Mouse (Mus musculus) induced T-regulatory cell, adult 2 months (primary cell): Measurements from ENCODE around the gene Ceacam19.

Experiments
- DNase-seq: peaks from one replicate; pipeline ENCODE4 v3.0.0-alpha.2; 2012; ENCODE audit warnings: low read depth

The Ceacam19 gene

DNA sequence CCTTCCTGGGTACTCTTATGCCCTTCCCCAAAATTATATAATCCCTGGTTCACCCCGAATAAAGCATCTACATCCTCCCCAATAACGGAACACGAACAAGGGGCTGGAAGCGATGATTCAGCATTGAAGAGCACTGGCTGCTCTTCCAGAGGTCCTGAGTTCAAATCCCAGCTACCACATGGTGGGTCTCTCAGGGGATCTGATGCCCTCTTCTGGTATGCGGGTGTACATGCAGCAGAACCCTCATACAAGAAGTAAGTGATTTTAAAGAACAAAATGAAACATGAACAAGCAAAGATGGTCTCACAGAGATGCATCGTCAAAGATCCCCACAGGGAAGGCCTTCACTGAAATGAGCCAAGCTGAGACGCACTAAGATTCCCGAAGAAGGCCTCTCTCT lies 7.0 kb downstream of the Ceacam19 start:
- no peak for DNase-seq

DNA sequence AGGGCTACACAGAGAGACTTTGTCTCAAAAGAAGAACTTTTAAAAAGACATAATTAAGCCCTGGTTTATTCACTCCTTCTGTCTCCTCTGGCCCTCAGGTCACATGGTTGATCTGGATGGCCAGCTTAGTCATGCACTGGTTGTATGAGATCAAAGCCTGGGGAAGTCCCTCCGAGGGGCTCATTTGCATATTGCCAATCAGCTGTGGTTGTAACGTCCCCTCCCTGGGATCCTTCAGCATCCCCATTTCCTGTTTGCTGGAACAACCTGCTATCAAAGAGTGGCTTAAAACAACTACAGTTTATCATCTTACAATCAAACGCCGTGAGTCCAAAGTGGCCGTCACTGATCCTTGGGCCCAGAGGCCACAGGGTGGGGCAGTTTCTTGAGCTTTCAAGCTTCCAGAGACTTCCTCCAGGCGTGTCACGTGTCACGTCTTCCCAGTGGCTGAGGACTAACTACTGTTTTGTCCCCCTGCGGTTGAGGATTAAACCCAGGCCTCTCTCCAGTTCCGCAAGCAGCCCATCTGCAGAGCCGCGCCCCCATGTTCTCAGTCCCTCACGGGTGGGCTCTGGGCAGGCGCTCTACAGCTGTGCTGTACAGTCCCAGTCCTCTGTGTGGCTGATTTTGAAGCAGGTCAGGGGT lies 10.9 kb downstream of the Ceacam19 start:
- peak; percentile 85 for DNase-seq

DNA sequence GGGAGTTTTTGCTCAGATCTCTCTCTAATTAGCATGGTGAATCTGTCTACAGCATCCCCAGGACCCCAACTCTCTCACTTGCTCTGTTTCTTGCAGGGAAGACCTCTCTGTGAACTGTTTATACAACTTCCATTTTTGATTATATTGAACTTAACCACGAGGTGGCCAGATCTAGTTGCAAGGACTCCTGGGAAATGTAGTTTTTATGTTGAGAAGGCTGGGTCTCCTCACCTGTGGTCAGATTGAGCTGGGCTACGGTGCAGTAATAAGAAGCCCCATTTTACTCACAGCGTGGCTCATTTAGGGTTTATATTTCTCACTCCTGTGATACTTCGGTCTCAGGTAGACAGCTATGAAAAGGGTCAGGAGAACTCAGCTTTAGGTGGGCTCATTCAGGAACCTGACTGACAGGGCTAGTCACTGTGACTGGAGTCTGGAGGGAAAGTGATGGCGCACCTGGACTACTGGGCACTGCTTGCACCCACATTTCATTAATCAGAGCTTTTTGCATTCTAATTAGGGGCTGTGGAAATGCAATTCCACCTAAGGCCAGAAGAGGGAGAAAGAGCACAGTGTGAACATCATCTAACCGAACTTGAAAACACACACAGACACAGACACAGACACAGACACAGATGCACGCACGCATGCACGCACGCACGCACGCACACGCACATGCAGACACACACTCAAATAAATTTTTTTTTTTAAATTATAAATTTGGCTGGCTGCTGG lies 11.7 kb downstream of the Ceacam19 start:
- peak; percentile 86 for DNase-seq

DNA sequence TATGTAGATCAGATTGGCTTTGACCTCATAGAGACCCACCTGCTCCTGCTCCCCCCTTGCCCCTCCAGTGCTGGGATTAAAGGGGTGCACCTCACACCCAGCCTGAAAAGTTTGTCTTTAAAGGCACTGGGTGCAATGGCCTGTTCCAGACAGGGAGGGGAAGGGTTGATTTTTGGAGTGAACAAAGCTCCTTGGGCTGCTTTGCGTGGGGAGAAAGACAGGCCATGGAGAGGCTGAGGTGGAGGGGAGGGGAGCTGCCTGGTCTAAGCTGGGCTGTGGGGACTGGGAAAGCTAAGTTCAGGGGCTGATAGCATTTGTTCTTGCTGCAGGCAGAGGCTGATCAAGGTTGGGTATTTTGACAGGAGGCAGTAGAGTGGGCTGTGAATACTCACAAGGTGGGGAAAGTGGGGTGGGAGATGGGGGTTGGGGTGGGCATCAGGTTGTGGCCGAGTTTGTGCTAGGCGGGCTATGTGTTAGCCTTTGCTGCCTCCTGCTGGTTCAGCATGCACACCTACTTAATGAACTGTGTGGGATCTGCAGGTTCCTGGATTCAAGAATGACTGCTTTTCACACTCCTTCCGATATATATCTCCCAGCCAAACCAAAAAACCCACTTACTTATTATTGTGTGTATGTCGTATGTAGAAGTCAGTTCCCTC lies 15.7 kb downstream of the Ceacam19 start:
- DNase-seq = peak; percentile 73

DNA sequence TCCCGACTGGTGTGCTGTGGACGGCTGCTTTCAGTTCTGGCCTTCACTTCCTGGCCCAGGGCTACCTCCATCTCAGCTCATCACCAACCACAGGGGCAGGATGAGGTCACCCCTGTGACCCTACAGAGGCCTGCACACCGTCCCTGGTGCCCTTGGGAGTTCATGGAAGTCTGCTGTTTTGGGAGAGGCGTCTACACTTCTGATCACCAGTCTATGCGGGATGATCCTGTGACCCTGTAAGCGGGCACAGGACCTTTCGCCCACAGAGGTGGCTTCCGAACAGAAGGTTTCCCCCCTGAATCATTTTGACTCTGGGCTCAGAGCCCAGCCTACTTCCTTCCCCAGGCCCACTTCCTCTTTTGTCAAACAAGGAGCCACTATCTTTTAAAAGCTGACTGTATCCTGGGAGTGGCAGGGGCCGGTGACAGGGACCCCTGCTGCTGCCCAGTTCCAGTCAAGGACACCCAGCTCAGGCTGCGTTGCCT lies 16.6 kb downstream of the Ceacam19 start:
- DNase-seq = peak; percentile 68

DNA sequence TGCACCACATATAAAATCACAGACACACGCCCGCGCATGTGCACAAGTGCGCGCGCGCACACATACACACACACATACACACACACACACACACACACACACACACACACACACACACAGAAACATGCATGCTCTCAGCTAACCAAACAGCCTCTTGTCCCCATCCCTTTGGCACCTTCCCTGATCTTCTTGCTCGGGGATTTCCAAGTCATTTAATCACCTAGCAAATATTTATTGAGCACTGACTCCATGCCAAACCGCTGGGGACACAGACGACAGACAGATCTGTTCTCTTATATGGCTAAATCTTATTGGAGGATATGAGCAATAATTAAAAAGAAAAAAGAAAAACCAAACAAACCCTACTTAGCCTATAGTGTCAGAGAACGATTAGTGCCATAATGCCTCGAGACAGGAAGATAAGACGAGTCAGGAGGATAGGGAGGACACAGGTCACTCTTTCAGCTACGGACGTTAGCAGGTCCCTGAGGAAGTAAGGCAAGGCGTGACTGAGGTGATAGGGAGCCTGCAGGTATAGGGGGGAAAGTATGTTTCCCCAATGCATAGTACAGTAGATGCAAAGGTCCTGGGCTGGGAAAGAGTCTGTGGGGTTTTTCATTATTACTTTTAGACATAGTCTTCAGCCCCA lies 19.9 kb downstream of the Ceacam19 start:
- no peak for DNase-seq

DNA sequence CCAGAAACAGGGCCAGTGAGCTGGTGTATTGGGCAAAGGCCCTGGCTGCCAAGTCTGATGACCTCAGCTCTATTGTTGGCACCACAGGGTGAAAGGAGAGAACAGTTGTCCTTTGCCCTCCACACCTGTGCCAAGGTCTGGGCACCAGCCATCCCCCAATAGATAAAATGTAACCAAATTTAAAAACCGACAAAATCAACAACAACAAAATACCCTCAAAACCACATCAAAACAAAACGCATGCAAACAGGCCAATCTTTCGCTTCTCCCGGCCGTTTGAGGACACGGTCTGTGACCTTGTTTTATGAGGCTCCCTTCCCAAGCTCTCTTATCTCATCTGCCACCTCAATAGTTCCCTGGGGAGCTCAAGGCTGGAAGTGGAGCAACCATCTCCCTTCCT lies 21.3 kb downstream of the Ceacam19 start:
- no peak for DNase-seq

DNA sequence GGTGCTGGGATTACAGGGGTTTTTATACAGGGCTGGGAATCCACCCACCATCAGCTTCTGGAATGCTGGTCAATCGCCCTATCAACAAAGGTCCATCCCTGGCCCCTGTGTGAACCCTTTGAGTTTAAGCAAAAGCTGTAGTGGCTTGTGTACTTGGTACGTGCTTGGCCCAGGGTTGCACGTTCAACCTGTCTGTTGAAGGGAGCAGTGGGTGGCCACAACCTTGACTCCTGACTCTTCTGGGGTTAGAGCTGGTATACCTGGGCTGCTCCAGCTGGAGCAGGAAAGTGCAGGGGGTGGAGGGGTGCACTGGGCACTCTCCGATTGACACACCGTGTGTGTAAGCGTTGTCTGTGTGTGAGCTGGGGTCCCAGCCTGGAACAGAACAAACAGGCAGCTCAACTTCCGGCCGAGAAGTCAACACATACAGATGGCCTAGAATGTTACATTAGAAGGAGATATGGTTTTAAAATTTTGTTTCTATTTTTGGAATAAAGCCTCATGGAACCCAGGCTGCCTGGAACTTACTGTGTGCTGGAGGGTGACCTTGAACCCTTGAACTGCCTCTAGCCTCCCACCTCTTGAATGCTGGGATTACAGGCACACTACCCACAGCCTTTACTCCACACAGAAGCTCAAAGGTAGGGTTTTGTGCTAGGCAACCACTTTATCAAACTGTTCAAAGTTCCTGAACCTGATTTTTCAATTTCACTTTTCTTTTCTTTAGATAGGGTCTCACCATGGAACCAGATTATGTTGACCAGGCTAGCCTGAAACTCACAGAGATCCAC lies 22.3 kb downstream of the Ceacam19 start:
- DNase-seq = no peak

DNA sequence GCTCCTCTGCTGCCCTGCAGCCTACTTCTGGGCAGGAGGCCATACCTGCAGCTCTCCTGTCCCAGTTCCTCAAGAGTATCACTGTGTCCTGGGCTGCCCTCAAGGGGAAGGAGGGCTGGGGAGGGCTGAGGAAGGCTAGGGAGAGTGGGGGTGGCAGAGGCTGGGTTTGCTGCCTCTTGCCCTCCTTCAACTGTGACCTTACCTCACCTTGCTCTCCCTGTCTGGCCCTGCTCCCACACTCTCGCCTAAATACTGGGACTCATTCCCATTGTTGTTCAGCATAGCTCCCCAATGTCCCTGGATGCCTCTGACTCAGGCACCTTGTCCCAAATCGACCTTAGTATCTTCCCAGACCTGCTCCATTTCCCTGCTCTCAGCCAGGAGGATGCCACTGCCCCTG lies 23.5 kb downstream of the Ceacam19 start:
- DNase-seq = no peak

DNA sequence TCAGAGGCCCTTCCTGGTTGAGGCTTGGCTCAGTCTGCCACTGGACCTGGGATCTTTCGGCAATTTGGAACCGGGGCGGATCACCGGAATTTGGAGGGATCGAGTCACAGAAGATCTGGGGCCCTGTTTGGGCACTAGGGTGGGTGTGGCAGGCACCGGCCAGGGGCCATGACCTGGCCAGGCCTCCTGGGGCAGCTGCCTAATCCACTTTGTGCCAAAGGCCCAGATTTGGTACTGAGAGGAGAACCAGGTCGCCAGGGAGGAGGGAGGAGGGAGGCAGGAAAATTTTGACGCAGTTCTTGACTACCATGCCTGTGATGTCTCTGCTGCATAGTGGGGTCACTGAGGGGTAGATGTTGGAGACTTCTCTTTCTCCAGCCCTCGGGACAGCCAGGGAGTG lies 26.6 kb downstream of the Ceacam19 start, which contains the start of gene Ceacam16:
Ceacam16 (minus strand) TSS at position 101 of the 400 bp plus-strand sequence.
- no peak for DNase-seq

DNA sequence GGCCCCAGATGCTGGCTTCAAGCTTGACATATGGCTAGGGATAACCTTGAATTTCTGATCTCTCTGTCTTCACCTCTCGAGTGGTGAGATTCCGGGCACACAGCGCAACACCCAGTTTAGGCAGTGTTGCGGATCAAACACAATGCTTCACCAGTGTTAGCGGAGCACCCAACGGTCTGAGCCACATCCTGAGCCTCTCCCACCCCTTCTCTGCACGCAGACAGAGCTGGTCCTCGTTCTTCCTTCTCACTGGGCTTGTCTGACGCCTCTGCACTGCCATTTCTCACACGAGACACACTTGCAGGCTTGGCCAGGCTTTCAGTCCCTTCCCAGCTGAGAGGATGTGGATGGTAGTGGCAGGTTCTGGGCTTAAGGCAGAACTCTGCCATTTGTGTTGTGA lies 28.0 kb downstream of the Ceacam19 start:
- no peak for DNase-seq

DNA sequence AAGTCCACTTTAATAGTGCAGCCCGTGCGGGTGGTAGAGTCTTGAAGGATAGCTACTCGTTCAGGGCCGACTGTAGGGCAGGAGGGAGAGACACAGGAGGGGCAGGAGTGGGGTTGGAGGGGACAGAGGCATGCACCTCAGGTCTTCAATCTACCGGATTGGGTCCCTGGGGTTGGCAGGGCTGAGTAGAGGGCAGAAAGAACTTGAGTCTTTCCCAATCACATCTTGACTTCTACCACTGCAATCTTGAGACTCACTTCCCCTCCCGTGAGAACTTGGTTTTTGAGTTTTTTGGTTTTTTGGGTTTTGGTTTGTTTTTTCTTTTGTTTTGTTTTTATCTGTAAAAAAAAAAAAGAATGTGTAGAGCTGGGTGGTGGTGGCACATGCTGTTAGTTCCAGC lies 31.5 kb downstream of the Ceacam19 start:
- DNase-seq = no peak

DNA sequence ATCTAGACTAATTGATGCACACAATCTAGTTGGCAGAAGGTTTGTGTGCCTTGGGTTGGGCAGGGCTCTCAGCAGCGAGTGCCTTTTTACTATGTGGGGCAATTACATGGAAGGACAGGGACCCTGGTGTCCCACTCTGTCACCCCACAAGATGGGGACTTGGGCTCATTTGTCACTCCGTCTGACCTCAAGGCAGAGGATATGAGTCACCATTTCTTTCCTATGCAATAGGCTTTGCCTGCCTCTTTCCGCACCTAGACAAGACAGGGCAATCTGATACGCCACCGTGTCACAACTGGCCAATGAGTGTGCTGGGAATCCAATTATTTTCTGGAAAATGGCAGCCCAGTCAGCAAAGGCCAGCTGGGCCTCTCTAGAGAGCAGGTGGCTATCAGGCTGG lies 32.1 kb downstream of the Ceacam19 start:
- DNase-seq = peak; percentile 62

DNA sequence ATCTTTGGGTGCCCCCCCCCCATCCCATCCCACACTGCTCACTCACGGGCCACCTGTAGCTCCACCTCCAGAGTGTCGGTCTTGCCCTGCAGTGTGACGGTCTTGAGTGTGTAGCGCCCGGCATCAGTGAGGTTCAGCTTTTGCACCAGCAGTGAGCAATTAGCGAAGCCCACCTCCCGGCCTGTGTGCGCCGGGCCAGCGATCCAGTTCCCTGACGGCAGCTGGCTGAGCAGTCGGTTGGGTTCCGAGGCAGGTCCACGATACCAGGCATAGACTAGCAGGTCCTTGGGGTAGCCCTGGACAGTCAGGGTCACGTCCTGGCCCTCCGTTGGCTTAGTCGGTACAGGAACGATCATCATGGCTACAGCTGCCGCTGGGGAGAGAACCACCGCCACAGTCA lies 34.2 kb downstream of the Ceacam19 start:
- no peak for DNase-seq

DNA sequence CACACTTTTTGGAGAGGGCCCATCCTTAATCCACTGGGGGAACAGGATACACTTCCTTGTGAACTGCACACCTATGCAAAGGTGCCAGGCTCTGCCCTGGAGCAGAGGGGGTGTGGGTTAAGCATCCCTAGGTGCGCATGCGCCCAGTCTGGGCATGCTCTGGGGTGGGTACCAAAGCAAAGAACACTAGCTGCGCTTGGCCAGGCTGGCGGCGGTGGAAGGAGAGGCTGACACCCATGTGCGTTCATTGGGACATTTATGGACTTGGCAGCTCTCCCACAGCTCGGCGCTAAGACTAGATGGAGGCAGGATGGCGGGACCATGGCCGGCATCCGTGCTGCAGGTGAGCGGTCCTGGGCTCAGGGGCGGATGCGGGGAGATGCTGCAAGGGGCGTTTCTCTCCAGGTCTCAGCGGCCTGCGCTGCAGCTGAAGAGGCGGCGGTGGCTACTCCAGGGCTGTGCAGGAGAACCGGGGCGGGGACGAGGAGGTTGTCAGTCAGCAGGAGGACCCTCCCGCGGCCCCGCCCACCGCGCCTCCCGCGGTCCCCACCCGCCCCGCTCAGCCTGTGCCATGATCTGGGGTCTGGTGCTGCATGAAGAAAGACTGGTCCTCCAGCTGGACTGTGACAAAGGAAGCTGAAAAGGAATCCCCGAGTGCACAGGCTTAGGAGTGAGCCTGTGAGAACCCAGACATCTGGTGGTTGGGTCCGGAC lies 35.8 kb downstream of the Ceacam19 start, which contains the start of gene Gm19345:
Gm19345 (plus strand) TSS at position 146 of the 713 bp plus-strand sequence.
- DNase-seq = peak; percentile 60

DNA sequence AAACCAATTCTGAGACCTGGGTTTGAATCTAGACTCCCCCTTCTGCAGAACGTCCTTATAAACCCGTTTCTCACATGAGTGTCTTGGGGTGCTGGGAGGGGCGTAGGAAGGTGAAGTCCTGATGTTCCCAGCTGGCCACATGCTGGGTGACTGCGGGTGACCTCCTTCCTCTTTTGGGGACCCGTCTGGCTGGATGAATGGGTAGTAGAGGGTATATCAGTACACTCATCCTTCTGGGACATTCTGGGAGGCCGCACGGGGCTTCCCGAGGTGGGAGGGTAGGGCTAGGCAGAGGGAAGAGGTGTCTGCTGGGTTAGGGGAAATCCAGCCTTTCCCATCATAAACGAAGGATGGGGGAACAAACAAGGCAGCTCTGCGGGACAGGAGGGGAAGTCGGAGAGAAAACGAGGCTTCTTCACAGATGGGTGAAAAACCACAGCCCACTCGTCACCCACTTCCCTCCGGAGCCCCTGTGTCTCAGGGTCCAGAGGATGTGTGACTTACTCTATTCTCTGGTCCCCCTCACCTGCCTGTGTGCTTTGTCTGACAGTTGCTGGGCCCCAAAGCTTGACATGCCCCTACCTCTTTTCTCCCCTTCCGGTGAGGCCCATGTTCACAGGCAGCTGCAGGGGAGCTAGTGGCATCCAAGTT lies 43.1 kb downstream of the Ceacam19 start:
- peak; percentile 67 for DNase-seq

DNA sequence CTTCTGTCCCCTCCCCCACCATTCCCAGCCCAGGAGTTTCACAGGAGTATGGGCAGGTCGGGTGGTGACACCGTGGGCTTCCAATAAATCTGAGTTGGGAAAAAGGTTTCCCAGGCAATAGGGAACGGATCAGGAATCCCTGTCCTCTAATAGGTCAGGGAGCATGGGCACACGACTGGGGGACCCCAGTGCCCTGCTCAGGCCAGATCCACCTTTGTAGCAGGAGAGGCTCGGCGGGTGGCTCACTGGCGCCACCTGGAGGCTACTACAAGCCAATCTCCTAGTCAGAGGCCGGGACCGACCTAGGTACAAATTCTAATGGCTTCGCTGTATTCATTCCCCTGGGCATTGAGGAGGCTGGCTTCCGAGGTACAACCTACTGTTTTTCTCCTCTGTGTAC lies 44.2 kb downstream of the Ceacam19 start:
- DNase-seq = peak; percentile 79

DNA sequence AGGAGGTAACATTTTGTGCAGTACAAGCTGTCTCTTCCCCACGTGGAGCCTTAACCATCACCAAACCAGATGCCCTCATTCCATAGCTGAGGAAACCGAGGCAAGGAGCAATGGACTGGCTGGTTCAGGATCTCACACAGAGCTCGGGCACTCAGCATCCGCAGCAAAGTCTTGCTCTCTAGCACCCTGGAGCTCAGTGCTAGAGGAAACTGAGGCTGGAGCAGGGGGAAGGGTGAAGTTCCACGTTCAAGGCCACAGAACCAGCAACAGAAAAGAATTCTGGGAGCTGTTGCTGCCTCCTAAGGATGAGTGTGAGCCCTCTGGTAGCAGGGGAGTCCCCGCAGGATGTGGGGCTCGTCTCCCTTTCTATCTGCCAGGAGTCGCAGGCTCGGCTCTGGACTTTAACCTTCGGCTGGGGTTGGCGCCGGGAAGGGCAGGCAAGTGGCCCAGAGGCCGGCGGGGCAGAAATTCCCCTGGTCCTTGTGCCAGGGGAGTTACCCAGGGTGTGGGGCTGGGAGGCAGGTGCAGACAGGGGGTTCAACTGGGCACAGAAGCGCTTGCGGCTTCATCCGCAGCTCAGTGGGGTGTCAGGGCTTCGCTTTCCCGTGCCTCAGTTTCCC lies 44.8 kb downstream of the Ceacam19 start:
- no peak for DNase-seq

DNA sequence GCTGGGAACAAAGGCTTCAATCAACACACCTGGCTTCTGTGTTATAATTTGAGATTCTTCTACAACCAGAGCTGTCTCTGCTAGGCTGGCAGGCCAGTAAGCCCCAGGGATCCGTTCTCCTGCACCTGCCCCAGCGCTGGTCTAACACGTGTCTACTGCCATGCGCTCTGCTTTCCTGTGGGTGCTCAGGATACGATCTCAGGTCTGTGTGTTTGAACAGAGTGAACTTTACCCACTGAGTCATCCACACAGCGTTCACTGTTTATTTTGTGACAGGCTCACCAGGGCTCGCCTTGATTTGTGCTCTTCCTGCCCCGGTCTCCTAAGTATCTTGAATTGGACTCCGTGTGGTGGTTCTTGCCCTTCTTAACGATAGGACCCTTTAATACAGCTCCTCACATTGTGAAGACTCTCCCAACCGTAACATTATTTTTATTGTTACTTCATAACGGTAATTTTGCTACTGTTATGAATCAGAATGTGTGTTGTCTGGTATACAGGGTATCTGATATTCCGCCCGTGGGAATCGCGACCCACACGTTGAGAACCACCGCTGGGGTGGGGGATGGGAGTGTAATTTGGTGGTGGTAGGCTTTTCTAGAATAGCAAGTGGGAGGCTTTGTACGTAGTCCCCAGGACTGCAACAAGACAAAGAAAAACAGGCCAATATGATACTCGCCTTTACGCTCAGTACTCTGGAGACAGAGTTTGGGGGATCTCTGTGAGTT lies 45.9 kb downstream of the Ceacam19 start:
- DNase-seq = peak; percentile 64
